Mouse (Mus musculus): Measurements from ENCODE around the gene Shcbp1. TPM values are rescaled to one million over a fixed set of nuclear protein-coding genes. Genes with fewer than 3 reads are reported as not detected.
"Not testable (repeated sequence)": the region's sequence is repeated elsewhere in the genome, so short reads cannot be mapped to it uniquely, and the experiment has no call there.

Shcbp1 gene
- 10 to 100 TPM in 1 of 26 experiments, 1 to 10 TPM in 24, under 1 TPM in 1; 0.95 to 13.2 (median 4.3) TPM for total RNA-seq (2018; cell fraction: chromatin; rRNA removed)
- total RNA-seq (2018; cell fraction: cytosol; rRNA removed) = 1 to 10 TPM; 1.1 to 2.9 (median 1.9) TPM
- total RNA-seq (2018; cell fraction: nucleus; rRNA removed) = 10 to 100 TPM in 1 of 26 experiments, 1 to 10 TPM in 24, under 1 TPM in 1; 0.93 to 15.1 (median 2.8) TPM
- 0.79 to 7.4 TPM (median 5.7 TPM) in 3 replicates for polyA plus RNA-seq (2018)

DNA sequence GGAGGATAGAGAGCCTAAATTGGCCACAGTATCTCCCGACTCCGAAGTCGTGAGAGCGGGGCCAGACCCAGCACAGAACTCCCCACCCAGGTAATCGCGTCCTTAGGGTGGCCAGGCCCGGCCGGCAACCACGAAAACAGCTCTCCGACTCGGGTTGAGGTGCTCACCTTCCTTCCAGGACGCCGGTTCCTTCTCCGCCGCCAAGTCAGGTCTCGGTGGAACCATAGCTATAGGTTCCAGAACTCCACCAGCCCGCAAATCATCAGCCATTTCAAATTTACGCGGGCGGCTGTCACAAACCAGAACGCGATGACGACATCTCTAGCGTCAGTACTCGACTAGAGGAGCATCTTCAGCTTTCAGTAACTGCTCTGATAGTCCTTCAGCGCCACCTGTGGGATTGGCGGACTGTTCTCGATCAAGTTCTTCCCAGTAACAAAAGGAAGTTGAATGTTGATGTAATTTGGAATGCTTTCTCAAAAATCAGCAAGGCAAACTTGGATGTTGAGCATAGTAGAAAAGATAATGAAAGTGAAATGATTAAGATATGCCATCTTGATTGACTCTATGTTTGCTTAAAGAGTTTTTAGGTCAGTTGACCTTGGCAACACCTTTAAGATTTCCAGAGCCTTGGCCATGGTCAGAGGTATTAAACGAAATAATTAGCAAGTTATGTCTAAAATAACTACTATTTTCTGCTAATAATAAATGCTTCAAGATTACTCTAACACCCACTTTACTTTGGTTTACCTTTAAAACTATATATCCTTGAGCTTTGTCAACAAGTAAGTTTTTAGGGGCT is at the start of gene Shcbp1:
Shcbp1 (minus strand) TSS at position 314 of the 802 bp plus-strand sequence.
- 6% methylated on average over 29 of the region's 29 CpGs for WGBS (ENCODE audit: missing documents)
- Histone ChIP-seq H3K4me3 (ENCODE audit: inconsistent target) (peak within 1 kb of the TSS; percentile 94), H3K27ac (peak within 1 kb of the TSS; percentile 58), H3K36me3 (ENCODE audit: inconsistent target) (no peaks in the 10 kb centered on the region), H3K79me2 (ENCODE audit: inconsistent target) (peaks cover 48% of the 10 kb centered on the region)

DNA sequence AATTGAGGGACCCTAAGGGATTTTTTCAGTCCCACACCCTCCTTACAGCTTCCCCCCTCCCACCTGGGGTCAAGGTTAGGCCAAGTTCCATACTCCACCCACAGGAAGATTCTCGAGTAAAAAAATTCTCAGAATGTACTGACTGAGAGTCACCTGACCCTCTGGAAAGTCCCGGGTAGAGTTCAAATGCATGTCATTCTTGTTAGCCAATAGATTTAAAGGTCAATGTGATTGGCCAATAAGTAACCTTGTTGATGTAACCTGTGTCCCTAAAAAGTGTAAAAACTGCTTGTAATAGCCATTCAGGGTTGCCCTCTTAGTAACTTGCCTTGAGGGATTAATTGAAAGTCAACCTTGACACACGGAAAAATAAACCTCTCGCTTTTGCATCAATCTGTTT is 29.5 kb upstream of the Shcbp1 start:
- Histone ChIP-seq H3K27ac (no peak overlapping the region), H3K36me3 (ENCODE audit: inconsistent target) (no peaks in the 10 kb centered on the region), H3K4me3 (ENCODE audit: inconsistent target) (no peak overlapping the region), H3K79me2 (ENCODE audit: inconsistent target) (no peaks in the 10 kb centered on the region)
- WGBS (ENCODE audit: missing documents) = 85% methylated on average over 4 of the region's 4 CpGs

DNA sequence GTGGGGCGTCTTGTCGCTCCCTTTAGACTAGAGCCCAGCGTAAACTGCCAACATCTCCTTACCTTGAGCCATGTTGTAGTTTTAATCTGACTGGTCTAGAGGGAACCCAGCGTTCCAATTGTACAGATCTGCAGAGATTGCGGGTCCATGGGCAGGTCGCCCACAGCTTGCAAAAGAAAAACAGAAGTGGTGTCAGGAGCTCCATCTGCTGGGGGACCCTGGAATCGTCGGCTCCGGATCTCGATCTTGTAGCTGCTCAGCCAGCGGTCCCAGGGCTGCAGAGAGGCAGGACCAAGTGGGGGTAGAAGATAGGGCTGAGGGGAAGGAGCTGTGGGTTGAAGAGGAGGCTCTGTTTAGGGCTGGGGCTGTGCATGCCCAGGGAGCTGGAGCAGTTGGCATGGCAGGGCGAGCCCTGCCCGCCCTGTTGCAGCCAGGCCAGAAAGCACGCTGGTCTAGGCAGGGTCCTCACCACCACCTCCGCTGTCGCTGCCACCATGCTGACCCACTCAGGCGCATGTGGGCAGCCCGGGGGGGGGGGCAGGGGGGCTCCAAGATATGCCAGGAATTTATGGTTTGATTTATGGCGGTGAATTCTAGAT is 21.3 kb upstream of the Shcbp1 start:
- 59% methylated on average over 16 of the region's 19 CpGs for WGBS (ENCODE audit: missing documents)
- Histone ChIP-seq H3K4me3 (ENCODE audit: inconsistent target) (no peak overlapping the region), H3K27ac (no peak overlapping the region), H3K36me3 (ENCODE audit: inconsistent target) (no peaks in the 10 kb centered on the region), H3K79me2 (ENCODE audit: inconsistent target) (no peaks in the 10 kb centered on the region)

- Histone ChIP-seq H3K27ac (no peak overlapping the region), H3K36me3 (ENCODE audit: inconsistent target) (no peaks in the 10 kb centered on the region), H3K4me3 (ENCODE audit: inconsistent target) (peak overlapping the region; percentile 94), H3K79me2 (ENCODE audit: inconsistent target) (peaks cover 60% of the 10 kb centered on the region)
- 68% methylated on average over 5 of the region's 6 CpGs for WGBS (ENCODE audit: missing documents)
Observed at GRCm38 (mm10) chr8:4778266-4778665, 1.1 kb downstream of the Shcbp1 start.

DNA sequence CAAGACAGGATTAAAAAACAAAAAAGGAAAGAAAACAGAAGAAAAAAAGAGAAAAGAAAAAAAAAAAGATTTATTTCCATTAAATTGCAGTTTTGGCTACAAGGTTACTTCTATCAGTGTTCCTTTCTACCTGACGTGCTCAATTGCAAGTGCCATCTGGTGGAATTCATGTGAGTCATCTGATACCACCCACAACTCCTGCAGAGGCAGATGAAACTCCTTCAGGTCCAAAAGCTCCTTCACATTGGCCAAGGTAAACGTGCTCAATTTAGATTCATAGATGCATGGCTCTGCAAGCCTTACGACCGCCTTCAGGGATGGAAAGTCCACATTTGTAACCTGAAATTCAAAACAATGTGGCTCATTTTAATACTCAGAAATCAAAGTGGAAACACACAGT is 14.6 kb downstream of the Shcbp1 start:
- H3K4me3 ChIP-seq (ENCODE audit: inconsistent target) = no peak overlapping the region
- 95% methylated on average over 4 of the region's 4 CpGs for WGBS (ENCODE audit: missing documents)
- H3K27ac ChIP-seq = no peak overlapping the region
- H3K79me2 ChIP-seq (ENCODE audit: inconsistent target) = no peaks in the 10 kb centered on the region; the same call in 1 of the 2 replicates
- no peaks in the 10 kb centered on the region for H3K36me3 ChIP-seq (ENCODE audit: inconsistent target)

DNA sequence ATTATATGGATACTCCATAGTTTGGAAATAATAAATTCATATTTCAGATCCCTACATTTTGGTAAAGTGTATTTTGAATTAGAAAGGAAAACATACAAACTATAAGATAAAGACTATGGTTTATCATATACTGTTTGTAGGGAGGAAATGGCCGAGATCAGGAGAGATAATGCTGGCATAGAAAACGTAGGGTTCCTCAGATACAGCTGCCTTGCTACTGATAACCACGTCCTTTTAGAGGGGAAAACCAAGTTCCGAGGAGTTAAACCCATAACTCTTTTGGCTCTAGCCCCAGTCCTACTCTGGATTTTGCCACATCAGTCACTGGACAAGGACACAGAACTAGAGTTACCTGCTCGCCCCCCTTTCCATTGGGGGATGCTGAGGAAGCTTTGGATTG is 26.3 kb downstream of the Shcbp1 start:
- Histone ChIP-seq H3K4me3 (ENCODE audit: inconsistent target) (no peak overlapping the region), H3K36me3 (ENCODE audit: inconsistent target) (no peaks in the 10 kb centered on the region), H3K27ac (no peak overlapping the region), H3K79me2 (ENCODE audit: inconsistent target) (no peaks in the 10 kb centered on the region)
- 91% methylated on average over 5 of the region's 5 CpGs for WGBS (ENCODE audit: missing documents)

DNA sequence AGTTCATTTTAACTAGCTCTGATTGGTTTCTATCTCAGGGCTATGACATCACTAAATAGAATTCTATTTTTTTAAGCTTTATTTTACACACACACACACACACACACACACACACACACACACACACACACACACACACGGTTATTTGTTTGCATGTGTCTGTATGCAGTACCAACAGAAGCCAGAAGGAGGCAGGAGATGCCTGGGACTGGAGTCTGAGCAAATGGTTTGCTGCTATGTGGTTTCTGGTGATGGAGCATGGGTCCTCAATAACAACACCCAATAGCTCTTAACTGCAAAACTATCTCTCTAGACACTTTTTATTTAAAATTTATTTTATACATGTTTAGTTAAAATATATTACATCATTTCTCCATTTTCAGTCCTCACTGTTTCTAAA is 48.4 kb downstream of the Shcbp1 start:
- Histone ChIP-seq H3K4me3 (ENCODE audit: inconsistent target) (no peak overlapping the region), H3K79me2 (ENCODE audit: inconsistent target) (no peaks in the 10 kb centered on the region), H3K27ac (no peak overlapping the region), H3K36me3 (ENCODE audit: inconsistent target) (no peaks in the 10 kb centered on the region)
- WGBS (ENCODE audit: missing documents) = no CpG with 5 or more reads among the region's 1 CpGs

DNA sequence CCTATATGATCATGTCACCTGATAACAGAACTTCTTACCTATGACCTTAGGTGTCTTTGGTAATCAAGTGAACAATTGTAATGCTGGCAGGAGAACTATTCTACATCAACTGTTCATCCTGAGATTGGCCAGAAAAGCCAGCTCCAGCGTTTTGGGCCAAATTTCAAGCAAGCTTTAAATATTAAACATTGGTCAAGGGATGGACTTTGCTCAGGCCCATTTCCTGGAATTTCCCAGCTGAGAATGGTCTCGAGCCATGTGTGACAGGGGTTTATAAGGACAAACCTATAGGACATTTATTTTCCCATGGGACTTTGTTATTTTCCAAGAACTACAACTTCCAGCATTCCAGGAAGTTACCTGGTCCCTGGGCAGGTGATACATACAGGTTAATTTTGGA is 63.8 kb downstream of the Shcbp1 start:
- Histone ChIP-seq H3K4me3 (ENCODE audit: inconsistent target) (no peak overlapping the region), H3K36me3 (ENCODE audit: inconsistent target) (no peaks in the 10 kb centered on the region), H3K27ac (no peak overlapping the region), H3K79me2 (ENCODE audit: inconsistent target) (no peaks in the 10 kb centered on the region)
- 48% methylated on average over 2 of the region's 2 CpGs for WGBS (ENCODE audit: missing documents)

GRCm38 (mm10) chr8:4708346-4708745 is 71.0 kb downstream of the Shcbp1 start:
- H3K4me3 ChIP-seq (ENCODE audit: inconsistent target); H3K27ac ChIP-seq; H3K36me3 ChIP-seq (ENCODE audit: inconsistent target); H3K79me2 ChIP-seq (ENCODE audit: inconsistent target): not testable (repeated sequence)
- WGBS (ENCODE audit: missing documents) = 71% methylated on average over 5 of the region's 5 CpGs

DNA sequence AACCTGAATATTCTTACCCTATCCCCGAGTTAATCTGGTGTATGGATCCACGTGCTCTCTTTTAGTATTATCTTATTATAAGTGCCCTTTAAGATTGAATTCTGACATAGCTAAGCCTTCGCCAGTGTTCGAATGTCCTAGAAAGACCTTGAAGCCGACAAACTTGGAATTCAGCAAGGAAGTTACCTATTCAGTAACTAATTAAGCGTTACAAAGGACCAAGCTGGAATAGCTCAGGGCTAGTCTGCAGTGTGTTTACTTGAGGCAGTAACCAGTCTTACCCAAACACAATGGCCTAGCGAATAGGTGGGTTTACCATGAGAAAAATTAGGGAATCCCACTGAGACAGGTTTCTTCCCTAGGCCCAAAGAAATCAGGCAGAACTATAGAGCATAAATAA is 71.5 kb downstream of the Shcbp1 start:
- not testable (repeated sequence) for H3K36me3 ChIP-seq (ENCODE audit: inconsistent target); H3K79me2 ChIP-seq (ENCODE audit: inconsistent target); H3K27ac ChIP-seq; H3K4me3 ChIP-seq (ENCODE audit: inconsistent target)
- WGBS (ENCODE audit: missing documents) = 92% methylated on average over 7 of the region's 7 CpGs

GRCm38 (mm10) chr8:4691634-4692033 is 87.7 kb downstream of the Shcbp1 start:
- Histone ChIP-seq H3K4me3 (ENCODE audit: inconsistent target) (no peak overlapping the region), H3K79me2 (ENCODE audit: inconsistent target) (no peaks in the 10 kb centered on the region), H3K36me3 (ENCODE audit: inconsistent target) (no peaks in the 10 kb centered on the region), H3K27ac (no peak overlapping the region)
- WGBS (ENCODE audit: missing documents) = 50% methylated on average over 1 of the region's 1 CpGs

Other genes starting within 250 kb of the Shcbp1 start
- gene Zfp958, start 166.4 kb downstream of the Shcbp1 start, polyA plus RNA-seq (2018) = 8.4 to 17.2 TPM (median 10.6 TPM) in 3 replicates

Data from macrophage (primary cell).